Mouse (Mus musculus): Measurements from ENCODE around the gene 1110002E22Rik. TPM values are rescaled to one million over a fixed set of nuclear protein-coding genes. Genes with fewer than 3 reads are reported as not detected.

Gene 1110002E22Rik
- polyA plus RNA-seq, 1 experiment = not detected

DNA sequence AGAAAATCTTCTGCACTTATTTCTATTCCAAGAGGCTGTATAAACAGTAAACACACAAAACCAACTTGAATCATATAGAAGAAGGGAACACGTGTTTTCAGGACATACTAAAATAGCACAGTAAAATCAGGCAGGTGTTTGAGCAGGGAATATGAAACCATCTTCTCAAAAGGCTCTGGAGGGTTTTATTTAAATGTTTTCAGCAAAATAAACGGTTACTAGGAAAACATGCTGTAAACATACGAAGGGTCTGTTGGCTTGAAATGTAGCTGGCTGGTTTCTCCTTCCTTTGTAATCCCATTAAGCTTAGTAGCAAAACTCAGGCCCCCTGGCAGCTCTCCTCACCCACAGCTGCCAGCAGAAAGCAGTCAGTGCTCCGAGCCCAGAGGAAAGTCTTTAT lies 6.6 kb upstream of the 1110002E22Rik start:
- Histone ChIP-seq H3K4me3 (ENCODE audit: insufficient read depth, low read depth, low read length) (no peak overlapping the region), H3K27ac (ENCODE audit: insufficient read depth, low read depth, low read length) (peak overlapping the region; percentile 28; the same call in 1 of the 2 replicates), H3K4me1 (ENCODE audit: control insufficient read depth, insufficient read depth, low read length) (peaks cover 7% of the 10 kb centered on the region)
- TF ChIP-seq POLR2A (IDR thresholded peaks at IDR 0.05; ENCODE audit: insufficient read depth, low read depth, low read length) (no peak), CTCF (IDR thresholded peaks at IDR 0.05; ENCODE audit: insufficient read depth, low read depth, low read length) (no peak)
- 31% methylated on average over 4 of the region's 4 CpGs for WGBS

DNA sequence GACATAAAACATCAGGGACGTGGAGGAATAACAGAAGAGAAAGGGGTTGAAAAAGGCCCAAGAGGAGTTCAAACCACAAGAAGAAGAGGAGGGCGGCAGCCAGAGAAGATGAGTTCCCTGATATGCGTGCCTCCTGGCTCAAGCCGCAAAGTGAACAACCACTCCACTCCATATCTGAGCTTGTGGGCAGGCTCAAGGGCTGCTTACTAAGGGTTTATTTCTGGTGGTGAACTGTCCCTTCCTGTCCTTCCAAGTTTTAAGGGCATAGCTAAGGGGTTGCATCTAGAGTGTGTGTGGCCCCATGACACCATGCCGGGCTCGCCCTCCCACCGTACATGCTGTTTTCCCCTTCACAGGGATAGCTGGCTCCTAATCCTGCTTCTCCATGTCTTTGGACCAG lies 4.4 kb upstream of the 1110002E22Rik start:
- no peak for TF ChIP-seq CTCF (IDR thresholded peaks at IDR 0.05; ENCODE audit: insufficient read depth, low read depth, low read length)
- TF ChIP-seq POLR2A (IDR thresholded peaks at IDR 0.05; ENCODE audit: insufficient read depth, low read depth, low read length) = no peak
- no peak overlapping the region for H3K4me3 ChIP-seq (ENCODE audit: insufficient read depth, low read depth, low read length)
- no peak overlapping the region for H3K27ac ChIP-seq (ENCODE audit: insufficient read depth, low read depth, low read length)
- H3K4me1 ChIP-seq (ENCODE audit: control insufficient read depth, insufficient read depth, low read length) = peaks cover 16% of the 10 kb centered on the region
- WGBS = 94% methylated on average over 7 of the region's 7 CpGs

DNA sequence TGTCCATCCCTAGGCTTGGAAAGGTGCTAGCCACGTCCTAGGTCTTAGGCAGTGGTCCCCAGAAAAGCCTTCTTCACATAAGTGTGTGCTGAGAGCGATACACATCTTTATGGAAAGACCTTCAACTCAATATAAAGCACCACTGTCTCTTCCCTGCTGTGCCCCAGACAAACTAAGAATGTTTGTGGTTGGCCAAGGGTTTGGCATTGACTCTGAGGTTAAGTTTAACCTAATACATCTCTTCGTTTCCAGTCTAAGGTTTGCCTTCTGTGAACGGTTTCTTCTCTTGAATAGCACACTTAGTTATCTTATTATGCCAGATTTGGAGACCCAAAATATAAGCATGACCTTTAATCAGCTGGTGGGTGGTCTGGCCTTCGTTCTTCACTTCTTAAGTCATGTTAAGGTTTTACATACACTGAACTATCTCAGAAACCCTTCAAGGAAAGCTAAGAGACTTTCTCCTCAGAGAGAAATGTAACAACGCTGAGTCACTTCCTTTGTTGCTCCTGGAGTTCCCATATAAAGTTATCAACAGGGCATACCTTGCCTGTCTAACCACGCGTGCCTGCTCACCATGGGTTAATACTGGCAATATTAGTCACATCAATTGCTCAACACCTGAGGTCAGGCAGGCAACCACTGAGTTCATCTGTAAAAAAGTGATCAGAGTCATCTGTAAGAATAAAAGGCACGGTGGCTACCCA lies 3.5 kb upstream of the 1110002E22Rik start:
- no peak overlapping the region for H3K27ac ChIP-seq (ENCODE audit: insufficient read depth, low read depth, low read length)
- TF ChIP-seq CTCF (IDR thresholded peaks at IDR 0.05; ENCODE audit: insufficient read depth, low read depth, low read length) (no peak), POLR2A (IDR thresholded peaks at IDR 0.05; ENCODE audit: insufficient read depth, low read depth, low read length) (no peak)
- peaks cover 25% of the 10 kb centered on the region for H3K4me1 ChIP-seq (ENCODE audit: control insufficient read depth, insufficient read depth, low read length)
- no peak overlapping the region for H3K4me3 ChIP-seq (ENCODE audit: insufficient read depth, low read depth, low read length)
- 87% methylated on average over 9 of the region's 9 CpGs for WGBS

DNA sequence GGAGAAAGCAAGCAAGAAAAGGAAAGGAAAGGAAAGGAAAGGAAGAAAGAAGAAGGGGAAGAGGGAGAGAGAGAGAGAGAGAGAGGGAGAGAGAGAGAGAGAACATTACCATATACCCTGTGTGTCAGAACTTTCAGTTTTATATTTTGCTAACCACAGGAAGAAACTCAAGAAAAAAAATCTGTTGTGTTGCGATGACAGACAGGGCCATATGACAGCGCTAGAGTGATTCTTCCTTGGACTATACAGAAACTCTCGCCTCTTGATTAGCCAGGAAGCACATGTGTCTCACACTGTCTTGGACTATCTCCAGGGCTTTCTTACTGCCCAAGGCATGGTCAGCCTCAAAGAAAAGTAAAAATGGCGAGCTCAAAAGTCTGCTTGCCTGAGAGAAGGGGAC lies 2.2 kb upstream of the 1110002E22Rik start:
- TF ChIP-seq POLR2A (IDR thresholded peaks at IDR 0.05; ENCODE audit: insufficient read depth, low read depth, low read length) (no peak), CTCF (IDR thresholded peaks at IDR 0.05; ENCODE audit: insufficient read depth, low read depth, low read length) (no peak)
- WGBS = 94% methylated on average over 4 of the region's 4 CpGs
- no peak overlapping the region for H3K4me3 ChIP-seq (ENCODE audit: insufficient read depth, low read depth, low read length)

GRCm38 (mm10) chr3:138063731-138064329 lies 1.0 kb upstream of the 1110002E22Rik start:
- H3K4me3 ChIP-seq (ENCODE audit: insufficient read depth, low read depth, low read length) = no peak overlapping the region
- peaks cover 47% of the 10 kb centered on the region for H3K4me1 ChIP-seq (ENCODE audit: control insufficient read depth, insufficient read depth, low read length)
- peak overlapping the region; percentile 91 for H3K27ac ChIP-seq (ENCODE audit: insufficient read depth, low read depth, low read length)
- WGBS = 26% methylated on average over 14 of the region's 14 CpGs
- TF ChIP-seq CTCF (IDR thresholded peaks at IDR 0.05; ENCODE audit: insufficient read depth, low read depth, low read length) (no peak), POLR2A (IDR thresholded peaks at IDR 0.05; ENCODE audit: insufficient read depth, low read depth, low read length) (no peak)

More for the DNA sequence above, 2.2 kb upstream of the 1110002E22Rik start:
- no peak overlapping the region for H3K27ac ChIP-seq (ENCODE audit: insufficient read depth, low read depth, low read length)
- peaks cover 38% of the 10 kb centered on the region for H3K4me1 ChIP-seq (ENCODE audit: control insufficient read depth, insufficient read depth, low read length)

DNA sequence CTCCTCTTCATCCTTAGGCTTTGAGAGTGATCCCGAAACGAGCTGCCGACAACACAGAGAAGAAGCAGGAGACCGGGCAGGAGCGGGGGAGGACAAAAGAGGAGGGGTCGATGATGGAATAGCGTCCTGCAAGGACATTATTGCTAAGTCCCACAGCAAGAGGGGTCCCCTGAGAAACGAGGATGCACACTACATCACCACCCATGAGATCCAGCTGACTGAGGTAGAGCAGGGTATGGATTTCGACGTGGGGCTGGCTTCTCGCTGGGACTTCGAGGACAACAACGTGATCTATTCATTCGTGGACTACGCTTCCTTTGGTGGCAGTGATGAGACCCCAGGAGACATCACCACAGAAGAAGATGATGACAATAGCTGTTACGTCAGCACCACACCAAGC lies 1.1 kb downstream of the 1110002E22Rik start:
- no peak overlapping the region for H3K4me3 ChIP-seq (ENCODE audit: insufficient read depth, low read depth, low read length)
- H3K27ac ChIP-seq (ENCODE audit: insufficient read depth, low read depth, low read length) = peak overlapping the region; percentile 87
- 66% methylated on average over 16 of the region's 16 CpGs for WGBS
- TF ChIP-seq POLR2A (IDR thresholded peaks at IDR 0.05; ENCODE audit: insufficient read depth, low read depth, low read length) (no peak), CTCF (IDR thresholded peaks at IDR 0.05; ENCODE audit: insufficient read depth, low read depth, low read length) (no peak)
- H3K4me1 ChIP-seq (ENCODE audit: control insufficient read depth, insufficient read depth, low read length) = peaks cover 63% of the 10 kb centered on the region

GRCm38 (mm10) chr3:138066348-138066856 lies 1.6 kb downstream of the 1110002E22Rik start:
- Histone ChIP-seq H3K4me1 (ENCODE audit: control insufficient read depth, insufficient read depth, low read length) (peaks cover 63% of the 10 kb centered on the region), H3K4me3 (ENCODE audit: insufficient read depth, low read depth, low read length) (peak overlapping the region; percentile 20), H3K27ac (ENCODE audit: insufficient read depth, low read depth, low read length) (peak overlapping the region; percentile 87)
- TF ChIP-seq POLR2A (IDR thresholded peaks at IDR 0.05; ENCODE audit: insufficient read depth, low read depth, low read length) (no peak), CTCF (IDR thresholded peaks at IDR 0.05; ENCODE audit: insufficient read depth, low read depth, low read length) (no peak)
- WGBS = 31% methylated on average over 20 of the region's 20 CpGs

DNA sequence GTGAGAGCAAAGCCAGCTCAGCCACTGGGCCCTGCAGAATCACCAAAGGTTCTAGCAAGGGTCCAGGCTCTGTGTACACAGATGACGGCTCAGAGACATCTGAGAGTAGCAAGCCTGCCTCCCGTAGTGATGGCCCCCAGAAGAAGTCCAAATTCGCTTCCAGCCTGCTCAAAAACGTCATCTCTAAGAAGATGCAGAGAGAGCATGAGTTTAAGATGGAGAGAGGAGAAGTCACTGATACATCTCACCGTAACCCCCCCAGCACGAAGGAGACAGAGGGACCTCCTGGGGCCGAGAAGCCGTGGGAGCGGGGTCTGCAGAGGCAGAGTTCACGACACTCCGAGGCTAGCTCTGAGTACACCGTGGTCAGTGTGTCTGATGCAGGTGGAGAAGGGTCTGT lies 2.4 kb downstream of the 1110002E22Rik start, which contains the start of gene Gm5105:
Gene Gm5105, minus strand, starts transcription at position 101 of the 400 bp plus-strand sequence.
- H3K4me3 ChIP-seq (ENCODE audit: insufficient read depth, low read depth, low read length) = peak within 1 kb of the TSS; percentile 20
- WGBS = 93% methylated on average over 12 of the region's 12 CpGs
- peaks cover 63% of the 10 kb centered on the region for H3K4me1 ChIP-seq (ENCODE audit: control insufficient read depth, insufficient read depth, low read length)
- H3K27ac ChIP-seq (ENCODE audit: insufficient read depth, low read depth, low read length) = peak within 1 kb of the TSS; percentile 87
- no peak for TF ChIP-seq POLR2A (IDR thresholded peaks at IDR 0.05; ENCODE audit: insufficient read depth, low read depth, low read length)
- TF ChIP-seq CTCF (IDR thresholded peaks at IDR 0.05; ENCODE audit: insufficient read depth, low read depth, low read length) = no peak

- Histone ChIP-seq H3K4me1 (ENCODE audit: control insufficient read depth, insufficient read depth, low read length) (peaks cover 63% of the 10 kb centered on the region), H3K4me3 (ENCODE audit: insufficient read depth, low read depth, low read length) (no peak overlapping the region), H3K27ac (ENCODE audit: insufficient read depth, low read depth, low read length) (no peak overlapping the region)
- WGBS = 91% methylated on average over 12 of the region's 12 CpGs
- TF ChIP-seq POLR2A (IDR thresholded peaks at IDR 0.05; ENCODE audit: insufficient read depth, low read depth, low read length) = no peak
- no peak for TF ChIP-seq CTCF (IDR thresholded peaks at IDR 0.05; ENCODE audit: insufficient read depth, low read depth, low read length)
Measured at GRCm38 (mm10) chr3:138068103-138068502, 3.3 kb downstream of the 1110002E22Rik start.

All from olfactory bulb, adult 2 months (tissue).